Mouse (Mus musculus) hindbrain, embryonic 16.5 days (tissue): ENCODE measurements around the gene Pls3. TPM values are rescaled to one million over a fixed set of nuclear protein-coding genes. Genes with fewer than 3 reads are reported as not detected.

Source experiments
- ATAC-seq: fragments of 200-750 bp; cut with Nextera tagmentation; 2 replicates; pipeline ENCODE4 v1.8.0; 2017; ENCODE audit warnings: moderate TSS enrichment, moderate library complexity
- H3K27ac ChIP-seq: fragments of 300-500 bp; sonication (generic); 2 replicates; pipeline ENCODE4 v1.5.1; 2014; ENCODE audit warnings: low read depth, mild to moderate bottlenecking, control low read depth, low read length, moderate library complexity
- H3K27me3 ChIP-seq: fragments of 300-500 bp; sonication (generic); replicated peaks from 2 replicates; pipeline ENCODE4 v1.6.1; 2014; ENCODE audit warnings: low read length; ENCODE audit not compliant: control insufficient read depth, insufficient read depth
- H3K36me3 ChIP-seq: fragments of 300-500 bp; sonication (generic); 2 replicates; pipeline ENCODE4 v1.6.1; 2014; ENCODE audit warnings: mild to moderate bottlenecking, low read length, moderate library complexity, mixed read lengths; ENCODE audit not compliant: control insufficient read depth, insufficient read depth
- H3K4me1 ChIP-seq: fragments of 300-500 bp; sonication (generic); 2 replicates; pipeline ENCODE4 v1.6.1; 2014; ENCODE audit warnings: low read depth, low read length; ENCODE audit not compliant: control insufficient read depth, insufficient read depth
- H3K4me2 ChIP-seq: fragments of 300-500 bp; sonication (generic); 2 replicates; pipeline ENCODE4 v1.6.1; 2014; ENCODE audit warnings: mild to moderate bottlenecking, low read length, control low read depth, moderate library complexity
- H3K4me3 ChIP-seq: fragments of 300-500 bp; sonication (generic); 2 replicates; pipeline ENCODE4 v1.5.1; 2014; ENCODE audit warnings: mild to moderate bottlenecking, low read length, control low read depth, moderate library complexity
- H3K9ac ChIP-seq: fragments of 300-500 bp; sonication (generic); 2 replicates; pipeline ENCODE4 v1.6.1; 2014; ENCODE audit warnings: low read depth, mild to moderate bottlenecking, control low read depth, low read length, moderate library complexity
- H3K9me3 ChIP-seq: fragments of 300-500 bp; sonication (generic); 2 replicates; pipeline ENCODE4 v1.6.1; 2014; ENCODE audit warnings: mild to moderate bottlenecking, low read length, moderate library complexity; ENCODE audit not compliant: control insufficient read depth
- WGBS: fragments of 180-500 bp; shearing (Covaris S2); extraction: QIAGEN DNeasy Blood & Tissue Kit; methylation state at CpG from one replicate; pipeline ENCODE4 v1.1.7; 2014; 5-methylcytosine and 5-hydroxymethylcytosine counted together
- polyA plus RNA-seq: library from polyadenylated mRNA; unstranded; fragments of >200 nt; fragmentation: Nextera tagmentation; extraction: Ambion mirVana; gene quantifications from 2 replicates; pipeline ENCODE4 v1.2.1, GENCODE M21; 2015

Gene Pls3
- polyA plus RNA-seq = 39.7 and 41.8 TPM in 2 replicates

DNA sequence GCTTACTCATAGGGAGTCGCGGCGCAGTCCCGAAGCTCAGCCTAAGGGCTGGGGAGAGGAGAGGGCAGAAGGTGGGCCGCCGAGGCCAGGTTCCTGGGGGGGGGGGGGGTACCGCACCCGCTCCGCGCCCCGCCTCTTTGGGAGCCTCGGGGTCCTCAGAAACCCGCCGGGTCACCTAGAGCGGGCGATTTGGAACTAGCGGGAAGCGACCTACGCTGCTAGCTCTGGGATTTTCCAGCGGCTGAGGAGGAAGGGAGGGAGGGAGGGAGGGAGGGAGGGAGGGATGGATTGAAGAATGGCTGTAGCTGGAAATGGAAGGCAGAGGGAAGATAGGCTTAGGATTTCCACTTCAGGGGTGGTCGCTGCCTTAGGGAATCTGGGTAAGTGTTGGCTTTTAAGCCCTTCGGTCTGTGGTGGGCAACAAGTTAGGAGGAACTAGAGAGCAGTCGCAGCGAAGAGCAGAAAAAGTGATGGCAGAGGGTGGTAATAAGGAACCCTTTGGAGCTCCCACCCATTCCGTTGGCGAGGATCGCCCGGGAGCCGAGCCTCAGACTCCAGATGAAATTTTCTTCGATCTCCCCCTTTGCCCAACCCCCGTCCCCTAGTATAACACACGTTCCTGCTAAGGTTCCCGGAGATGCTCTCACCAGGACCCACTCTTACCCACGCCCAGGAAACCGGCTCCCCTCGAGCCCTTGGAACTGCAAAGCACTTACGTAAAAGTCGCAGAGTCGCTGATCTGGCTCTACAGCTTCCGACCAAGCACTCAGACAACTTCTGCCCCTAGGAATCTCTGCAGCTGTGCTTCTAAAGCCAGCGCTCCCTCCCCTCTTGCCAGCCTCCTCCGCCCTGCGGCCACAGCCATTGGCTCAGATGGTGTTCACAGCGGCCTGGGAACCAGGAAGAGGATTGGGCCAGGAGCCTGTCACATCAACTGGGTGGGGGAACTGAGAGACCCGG lies at the start of gene Pls3:
Gene Pls3, minus strand, starts transcription at position 851 of the 960 bp plus-strand sequence.
- no peaks in the 10 kb centered on the region for H3K4me1 ChIP-seq
- no peaks in the 10 kb centered on the region for H3K9me3 ChIP-seq
- ATAC-seq = peak; percentile 99
- H3K36me3 ChIP-seq = no peaks in the 10 kb centered on the region
- peak within 1 kb of the TSS; percentile 57 for H3K4me3 ChIP-seq
- H3K27me3 ChIP-seq = no peaks in the 10 kb centered on the region
- peak within 1 kb of the TSS; percentile 66 for H3K9ac ChIP-seq
- H3K4me2 ChIP-seq = peak within 1 kb of the TSS; percentile 68
- 10% methylated on average over 43 of the region's 45 CpGs for WGBS
- H3K27ac ChIP-seq = peak within 1 kb of the TSS; percentile 64; the same call in 1 of the 2 replicates

DNA sequence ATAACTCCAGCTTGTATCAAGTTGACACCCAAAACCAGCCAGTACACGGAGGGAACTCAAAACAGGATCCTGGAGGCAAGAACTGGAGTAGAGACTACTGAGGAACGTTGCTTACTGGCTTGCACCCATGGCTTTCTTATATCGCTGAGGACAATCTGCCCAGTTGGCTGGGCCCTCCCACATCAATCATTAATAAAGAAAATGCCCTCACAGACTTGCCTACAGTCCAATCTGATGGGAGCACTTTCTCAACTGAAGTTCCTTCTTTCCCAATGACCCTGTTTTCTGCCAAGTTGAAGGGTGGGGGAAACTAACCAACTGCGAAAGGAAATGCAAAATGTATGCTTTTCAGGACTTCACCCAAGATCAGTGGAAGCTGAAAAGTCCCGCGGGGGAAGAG lies 20.7 kb upstream of the Pls3 start:
- Histone ChIP-seq H3K9me3 (no peaks in the 10 kb centered on the region), H3K4me3 (no peak overlapping the region), H3K4me2 (no peak overlapping the region), H3K27ac (no peak overlapping the region), H3K27me3 (no peaks in the 10 kb centered on the region), H3K9ac (no peak overlapping the region), H3K36me3 (no peaks in the 10 kb centered on the region), H3K4me1 (no peaks in the 10 kb centered on the region)
- no peak for ATAC-seq
- 62% methylated on average over 6 of the region's 6 CpGs for WGBS

DNA sequence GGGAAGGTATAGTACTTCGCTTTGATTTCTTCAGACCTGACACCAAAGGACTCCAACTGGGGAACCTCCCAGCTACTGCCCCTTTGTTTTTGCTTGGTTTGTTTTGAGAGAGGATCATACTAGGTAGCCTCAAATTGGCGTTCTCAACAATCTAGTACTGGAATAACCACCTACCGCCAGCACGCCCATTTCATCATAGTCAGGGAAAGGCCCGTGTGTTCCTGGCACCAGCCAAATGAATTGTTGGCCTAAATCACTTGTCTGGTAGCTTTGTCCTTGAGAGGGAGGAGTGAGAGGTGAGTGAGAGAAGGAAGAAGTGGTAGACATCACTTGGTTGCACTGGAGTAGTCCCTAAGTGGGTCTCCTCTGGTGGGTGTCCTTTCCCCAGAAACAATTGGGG lies 584 bp upstream of the Pls3 start:
- no peaks in the 10 kb centered on the region for H3K9me3 ChIP-seq
- H3K9ac ChIP-seq = no peak overlapping the region
- WGBS = 22% methylated on average over 5 of the region's 5 CpGs
- no peak overlapping the region for H3K27ac ChIP-seq
- H3K4me3 ChIP-seq = peak overlapping the region; percentile 57
- peak overlapping the region; percentile 68 for H3K4me2 ChIP-seq
- no peaks in the 10 kb centered on the region for H3K27me3 ChIP-seq
- ATAC-seq = no peak
- H3K36me3 ChIP-seq = no peaks in the 10 kb centered on the region
- H3K4me1 ChIP-seq = no peaks in the 10 kb centered on the region

DNA sequence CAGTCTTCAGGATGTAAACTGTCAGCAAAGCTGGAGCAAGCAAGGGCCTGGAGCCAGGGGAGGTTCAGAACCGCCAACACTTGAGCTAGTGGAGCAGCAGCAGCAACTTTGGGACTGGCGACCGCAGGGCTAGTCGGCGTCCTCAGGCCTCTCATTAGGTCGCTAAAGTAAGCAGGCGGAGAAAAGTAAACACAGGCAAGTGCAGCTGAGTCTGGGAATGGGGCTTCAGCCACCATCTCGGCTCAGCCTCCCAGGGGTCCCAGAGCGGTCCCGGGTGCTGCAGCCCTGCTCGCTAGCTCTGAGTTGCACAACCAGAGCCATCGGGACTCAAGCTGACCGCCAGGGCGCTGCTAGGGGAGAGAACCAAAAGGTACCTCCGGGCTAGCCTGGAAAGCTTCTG lies 1.2 kb downstream of the Pls3 start:
- H3K36me3 ChIP-seq = no peaks in the 10 kb centered on the region
- 13% methylated on average over 15 of the region's 15 CpGs for WGBS
- 0 out of 2 replicates have a peak, but pooled peaks have one; percentile 37 for ATAC-seq
- peak overlapping the region; percentile 66 for H3K9ac ChIP-seq
- H3K4me3 ChIP-seq = peak overlapping the region; percentile 57
- peak overlapping the region; percentile 68 for H3K4me2 ChIP-seq
- no peak overlapping the region for H3K27ac ChIP-seq
- no peaks in the 10 kb centered on the region for H3K27me3 ChIP-seq
- H3K4me1 ChIP-seq = no peaks in the 10 kb centered on the region
- H3K9me3 ChIP-seq = no peaks in the 10 kb centered on the region

DNA sequence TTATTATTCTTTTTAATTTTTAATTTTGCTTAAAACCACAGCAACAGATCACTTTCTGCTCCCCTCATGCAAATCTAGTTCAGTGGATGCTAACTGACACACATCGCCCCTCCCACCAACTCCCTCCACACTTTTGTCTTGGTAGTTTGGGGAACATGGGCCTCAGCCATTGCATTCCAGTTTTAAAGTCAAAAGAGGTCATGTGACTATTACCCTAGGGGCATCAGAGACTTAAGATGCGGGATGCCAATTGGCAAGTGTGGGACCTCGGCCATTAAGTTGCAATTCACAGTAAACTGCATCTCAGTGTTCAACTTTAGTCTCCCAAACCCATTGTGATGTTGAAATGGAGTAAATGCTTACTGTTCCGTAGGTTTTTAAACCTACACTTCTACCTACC lies 1.7 kb downstream of the Pls3 start:
- H3K4me3 ChIP-seq = peak overlapping the region; percentile 17
- no peak for ATAC-seq

DNA sequence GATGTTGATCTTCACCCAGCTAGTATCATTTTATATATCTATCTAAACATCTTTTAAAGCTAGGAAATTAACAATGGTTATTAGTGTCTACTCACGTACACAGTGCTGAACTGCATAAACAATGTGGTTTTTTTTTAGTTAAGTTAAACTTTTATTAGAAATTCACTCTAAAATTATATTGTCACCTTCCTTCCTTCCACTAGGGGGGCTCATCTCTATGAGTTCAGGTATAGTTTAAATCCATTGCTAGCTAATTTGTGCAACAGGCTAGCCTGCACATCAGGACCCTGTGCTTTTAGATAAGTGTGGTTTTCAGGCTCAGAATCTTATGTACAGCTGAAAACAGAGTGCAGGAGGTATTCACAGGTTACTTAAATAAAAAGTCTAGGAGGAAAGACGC lies 3.1 kb downstream of the Pls3 start:
- H3K9ac ChIP-seq = no peak overlapping the region
- no peaks in the 10 kb centered on the region for H3K9me3 ChIP-seq
- no peaks in the 10 kb centered on the region for H3K27me3 ChIP-seq
- no peaks in the 10 kb centered on the region for H3K4me1 ChIP-seq
- H3K27ac ChIP-seq = no peak overlapping the region
- H3K36me3 ChIP-seq = no peaks in the 10 kb centered on the region
- H3K4me2 ChIP-seq = no peak overlapping the region
- no peak overlapping the region for H3K4me3 ChIP-seq
- ATAC-seq = no peak
- WGBS = 91% methylated on average over 2 of the region's 2 CpGs

More for the DNA sequence above, 1.7 kb downstream of the Pls3 start:
- Histone ChIP-seq H3K27me3 (no peaks in the 10 kb centered on the region), H3K4me1 (no peaks in the 10 kb centered on the region), H3K36me3 (no peaks in the 10 kb centered on the region), H3K4me2 (peak overlapping the region; percentile 68), H3K9ac (no peak overlapping the region), H3K27ac (no peak overlapping the region), H3K9me3 (no peaks in the 10 kb centered on the region)
- 27% methylated on average over 4 of the region's 4 CpGs for WGBS

DNA sequence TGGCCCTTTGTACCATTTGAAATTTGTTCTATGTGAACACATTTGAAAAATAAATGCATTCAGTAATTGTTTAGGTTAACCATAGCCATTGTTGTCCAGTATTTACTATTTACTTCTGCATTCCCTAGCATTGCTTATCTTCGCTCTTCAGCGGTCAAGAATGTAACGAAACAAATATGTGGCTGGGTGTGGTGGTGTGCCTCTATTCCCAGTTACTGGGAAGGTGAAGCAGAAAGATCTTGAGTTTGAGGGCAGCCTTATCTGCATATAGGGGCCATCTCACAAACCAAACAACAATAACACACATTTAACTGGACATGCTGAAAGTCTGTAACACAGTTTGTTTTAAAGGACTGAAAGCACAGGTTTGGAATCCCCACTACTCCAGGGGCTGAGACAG lies 13.3 kb downstream of the Pls3 start:
- H3K4me3 ChIP-seq = no peak overlapping the region

DNA sequence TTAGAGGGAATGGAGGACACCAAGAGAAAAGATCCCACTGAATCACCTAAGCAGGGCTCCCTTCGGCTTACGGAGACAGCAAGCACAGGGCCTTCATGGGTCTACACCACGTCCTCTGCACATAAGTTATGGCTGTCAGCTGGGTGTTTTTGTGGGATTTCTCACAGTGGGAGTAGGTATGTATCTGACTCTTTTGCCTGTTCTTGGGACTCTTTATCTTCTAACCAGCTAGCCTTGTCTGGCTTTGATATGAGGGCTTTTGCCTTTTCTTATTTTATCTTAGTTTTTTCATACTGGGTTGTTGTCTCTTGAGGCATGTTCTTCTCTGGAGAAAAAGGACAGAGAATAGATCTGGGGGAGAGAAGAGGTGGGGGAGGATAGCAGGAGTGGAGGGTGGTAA lies 20.7 kb downstream of the Pls3 start:
- Histone ChIP-seq H3K27me3 (no peaks in the 10 kb centered on the region), H3K9me3 (no peaks in the 10 kb centered on the region), H3K4me2 (no peak overlapping the region), H3K4me1 (no peaks in the 10 kb centered on the region), H3K4me3 (no peak overlapping the region), H3K9ac (no peak overlapping the region), H3K36me3 (no peaks in the 10 kb centered on the region), H3K27ac (no peak overlapping the region)
- ATAC-seq = no peak
- 97% methylated on average over 3 of the region's 3 CpGs for WGBS

More for the DNA sequence above, 13.3 kb downstream of the Pls3 start:
- H3K9ac ChIP-seq = no peak overlapping the region
- no peaks in the 10 kb centered on the region for H3K27me3 ChIP-seq
- 94% methylated on average over 3 of the region's 3 CpGs for WGBS
- H3K36me3 ChIP-seq = no peaks in the 10 kb centered on the region
- H3K4me2 ChIP-seq = no peak overlapping the region
- ATAC-seq = no peak
- H3K4me1 ChIP-seq = no peaks in the 10 kb centered on the region
- no peak overlapping the region for H3K27ac ChIP-seq
- H3K9me3 ChIP-seq = no peaks in the 10 kb centered on the region

DNA sequence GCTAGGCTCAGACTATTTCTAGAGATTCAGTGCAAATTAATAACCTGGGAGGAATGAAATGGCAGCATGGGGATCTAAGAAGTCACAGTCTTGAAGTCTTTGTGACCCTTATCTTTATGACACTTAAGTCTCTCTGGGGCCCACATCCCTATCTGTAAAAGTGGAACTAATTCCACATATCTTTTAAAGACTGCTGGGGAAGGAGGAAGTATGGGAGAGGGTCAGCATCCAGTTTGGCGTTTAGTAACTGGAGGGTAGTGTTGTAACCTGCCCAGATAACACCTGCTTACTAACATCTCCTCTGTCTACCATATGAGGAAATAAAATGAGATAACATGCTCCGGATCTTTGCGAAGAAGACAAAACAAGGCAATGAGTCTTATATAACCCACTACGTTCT lies 30.7 kb downstream of the Pls3 start:
- no peak overlapping the region for H3K4me2 ChIP-seq
- ATAC-seq = no peak
- H3K36me3 ChIP-seq = no peaks in the 10 kb centered on the region
- no peaks in the 10 kb centered on the region for H3K27me3 ChIP-seq
- no peaks in the 10 kb centered on the region for H3K4me1 ChIP-seq
- H3K9me3 ChIP-seq = no peaks in the 10 kb centered on the region
- H3K9ac ChIP-seq = no peak overlapping the region
- H3K27ac ChIP-seq = no peak overlapping the region
- no peak overlapping the region for H3K4me3 ChIP-seq
- WGBS = 84% methylated on average over 4 of the region's 4 CpGs
